Mouse (Mus musculus): Measurements from ENCODE around the gene AY761184.
"Not testable (repeated sequence)": the region's sequence is repeated elsewhere in the genome, so short reads cannot be mapped to it uniquely, and the experiment has no call there.

DNA sequence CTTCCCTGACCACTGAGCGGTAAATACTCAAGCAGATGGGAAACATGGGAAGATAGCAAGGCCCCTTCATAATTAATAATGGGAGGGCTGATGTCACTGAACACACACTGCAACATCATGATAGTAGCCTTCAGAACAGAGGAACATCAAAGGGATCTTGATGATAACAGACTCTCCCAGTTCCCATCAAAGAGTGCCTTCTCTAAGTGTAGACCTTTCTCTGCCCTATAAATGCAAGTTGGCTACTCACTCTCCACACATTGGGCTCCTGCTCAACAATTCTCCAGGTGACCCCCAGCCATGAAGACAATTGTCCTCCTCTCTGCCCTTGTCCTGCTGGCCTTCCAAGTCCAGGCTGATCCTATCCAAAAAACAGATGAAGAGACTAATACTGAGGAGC lies 37.9 kb downstream of the AY761184 start, which contains the start of gene Defa34:
- not testable (repeated sequence) for TF ChIP-seq CTCF (IDR thresholded peaks at IDR 0.05; ENCODE audit: borderline replicate concordance, insufficient read depth, low read depth, low read length); POLR2A (IDR thresholded peaks at IDR 0.05; ENCODE audit: borderline replicate concordance, insufficient read depth, low read length)

Data from cerebellum, adult 2 months (tissue).